Mouse (Mus musculus): ENCODE measurements at regions not wholly inside any gene's neighbourhood (a gene's known extent, or its start where the extent isn't known, plus 50 kb on each side); places are given as distances from the start of the nearest gene placed in this dataset.

- DNase-seq = peak; percentile 25
These were observed 54.4 kb upstream of the Ly86 start for GRCm38 (mm10) chr13:37290636-37291035.

- DNase-seq = no peak
These were observed 56.0 kb upstream of the Ly86 start for GRCm38 (mm10) chr13:37288993-37289392.

GRCm38 (mm10) chr13:37282515-37282914 is 62.5 kb upstream of the Ly86 start:
- DNase-seq = no peak

GRCm38 (mm10) chr13:37279078-37279789 is 65.8 kb upstream of the Ly86 start:
- DNase-seq = no peak

- peak; percentile 13 for DNase-seq
These were observed 95.2 kb upstream of the Ly86 start for GRCm38 (mm10) chr13:37249581-37250461.

- no peak for DNase-seq
These were observed 96.3 kb upstream of the Ly86 start for GRCm38 (mm10) chr13:37248741-37249140.

- DNase-seq = no peak
These were observed 105.0 kb upstream of the Ly86 start for GRCm38 (mm10) chr13:37240048-37240447.

- DNase-seq = peak; percentile 7
These were observed 107.7 kb upstream of the Ly86 start for GRCm38 (mm10) chr13:37237285-37237684.

- DNase-seq = no peak
These were observed 119.2 kb upstream of the Ly86 start for GRCm38 (mm10) chr13:37225834-37226233.

GRCm38 (mm10) chr13:37220436-37220835 is 124.6 kb upstream of the Ly86 start:
- no peak for DNase-seq

GRCm38 (mm10) chr13:37218596-37218995 is 126.4 kb upstream of the Ly86 start:
- no peak for DNase-seq

GRCm38 (mm10) chr13:37214590-37215282 is 130.3 kb upstream of the Ly86 start:
- DNase-seq = peak; percentile 36

- no peak for DNase-seq
These were observed 147.1 kb upstream of the F13a1 start for GRCm38 (mm10) chr13:37197136-37197535.

- DNase-seq = no peak
These were observed 145.8 kb upstream of the F13a1 start for GRCm38 (mm10) chr13:37195857-37196256.

- no peak for DNase-seq
These were observed 131.2 kb upstream of the F13a1 start for GRCm38 (mm10) chr13:37181169-37181787.

GRCm38 (mm10) chr13:37176526-37176925 is 126.5 kb upstream of the F13a1 start:
- DNase-seq = no peak

- DNase-seq = no peak
These were observed 126.0 kb upstream of the F13a1 start for GRCm38 (mm10) chr13:37175997-37176396.

GRCm38 (mm10) chr13:37158831-37159522 is 108.9 kb upstream of the F13a1 start:
- DNase-seq = no peak

- DNase-seq = no peak
These were observed 107.8 kb upstream of the F13a1 start for GRCm38 (mm10) chr13:37157808-37158207.

GRCm38 (mm10) chr13:37151835-37152516 is 101.9 kb upstream of the F13a1 start:
- no peak for DNase-seq

GRCm38 (mm10) chr13:37149961-37150360 is 99.9 kb upstream of the F13a1 start:
- no peak for DNase-seq

Measured in gastrocnemius, postnatal 25 days (tissue).